Comparison of ENCODE assay signal across 9 mouse cellular contexts in the genomic region with DNA sequence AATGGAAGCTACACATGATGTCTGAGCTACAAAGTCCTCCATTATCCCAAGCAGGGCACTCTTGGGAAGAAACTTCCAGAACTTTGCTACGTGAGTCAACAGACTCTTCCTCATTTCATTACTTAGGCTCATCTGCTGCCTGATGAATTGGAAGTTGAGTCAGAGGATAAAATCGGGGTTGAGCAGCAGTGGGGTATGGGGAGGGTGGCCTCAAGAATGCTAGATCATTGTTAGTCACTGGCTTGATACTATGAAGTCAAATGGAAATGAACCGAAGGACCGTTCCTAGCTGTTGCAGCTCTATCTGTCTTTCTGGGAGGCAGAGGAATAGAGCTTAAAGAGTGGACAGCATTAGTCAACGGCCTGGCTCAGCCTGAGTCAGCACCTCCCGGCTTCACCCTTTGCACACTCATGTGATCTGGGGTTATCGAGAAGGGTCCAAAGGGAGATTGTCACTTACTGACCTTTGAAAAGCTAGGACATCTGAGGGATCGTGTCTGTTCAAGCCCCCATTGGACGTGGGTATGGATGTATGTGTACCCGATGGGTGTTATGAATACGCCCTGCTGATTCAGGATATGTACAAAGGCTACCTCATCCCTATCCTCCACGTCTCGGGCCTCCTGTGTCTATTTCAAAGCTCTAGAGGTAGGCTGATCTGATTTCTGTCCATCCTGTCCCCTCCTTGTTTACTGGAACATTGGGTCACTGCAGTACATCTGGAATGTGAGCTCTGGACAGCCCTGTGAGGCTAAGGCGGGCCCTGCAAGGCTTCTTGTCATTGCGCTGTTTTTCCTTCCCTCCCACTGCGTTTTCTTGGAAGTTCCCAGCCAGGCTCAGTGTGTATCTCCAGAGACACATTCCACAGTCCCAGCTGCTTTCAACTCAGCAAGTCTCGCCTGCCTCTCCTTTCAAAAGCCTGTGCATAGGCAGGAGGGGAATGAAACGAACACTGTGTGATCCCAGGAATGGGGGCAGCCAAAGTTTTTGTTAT.
DNase-seq lines count a peak whose midpoint lies in the region; ATAC-seq lines count a peak whose summit lies in the region.
"Had no signal": no experiment of that assay in that cellular context is flagged by ENCODE, and none has a peak within 500 bp of the region (broad histone marks: within the 10 kb centered on the region; RNA-seq: fewer than 3 reads in every experiment).

No protein-coding gene starts in this region.

- no peaks in the 10 kb centered on the region for H3K27me3 ChIP-seq in heart, embryonic 10.5 days (ENCODE audit: insufficient read depth, poor library complexity, severe bottlenecking)
- H3K27me3 ChIP-seq in lung, embryonic 16.5 days (ENCODE audit: control insufficient read depth, insufficient read depth, low read depth, low read length), result no peaks in the 10 kb centered on the region
- no peaks in the 10 kb centered on the region for H3K27me3 ChIP-seq in forebrain, embryonic 10.5 days (ENCODE audit: poor library complexity, severe bottlenecking)

- peak; percentile 74 to 91 for DNase-seq in heart, adult 18-20 months
- no peak for DNase-seq in heart, embryonic 10.5 days (ENCODE audit: low spot score)
- peak; percentile 70 for DNase-seq in Muller cell, postnatal 12 days (ENCODE audit: inconsistent ontology term)
- peak; percentile 83 for DNase-seq in gastrocnemius, postnatal 25 days
- DNase-seq in MN1 (ENCODE audit: low spot score), result no peak
- DNase-seq in forebrain, embryonic 10.5 days (ENCODE audit: extremely low spot score, low spot score), result no peak
- no peak for DNase-seq in cerebellum, adult 9-11 months
- DNase-seq: cerebellum, adult 8-10 months had no signal

- H3K4me1 ChIP-seq in heart, embryonic 10.5 days, result no peaks in the 10 kb centered on the region
- H3K4me1 ChIP-seq in lung, embryonic 16.5 days (replicated peaks; ENCODE audit: control insufficient read depth, insufficient read depth, low read length), result no peaks in the 10 kb centered on the region
- peaks cover 4% of the 10 kb centered on the region; the same call in 1 of the 2 replicates for H3K4me1 ChIP-seq in forebrain, embryonic 10.5 days

- WGBS in heart, embryonic 10.5 days, result 70% methylated on average over 18 of the region's 18 CpGs
- WGBS in lung, embryonic 16.5 days, result 70% methylated on average over 18 of the region's 18 CpGs
- WGBS in forebrain, embryonic 10.5 days, result 82% methylated on average over 18 of the region's 18 CpGs

- no peak overlapping the region for H3K9ac ChIP-seq in lung, embryonic 16.5 days (ENCODE audit: low read length)

- H3K27ac ChIP-seq in heart, embryonic 10.5 days, result no peak overlapping the region
- H3K27ac ChIP-seq in lung, embryonic 16.5 days (ENCODE audit: low read length), result no peak overlapping the region
- no peak overlapping the region for H3K27ac ChIP-seq in forebrain, embryonic 10.5 days

- no peaks in the 10 kb centered on the region for H3K36me3 ChIP-seq in heart, embryonic 10.5 days
- no peaks in the 10 kb centered on the region for H3K36me3 ChIP-seq in lung, embryonic 16.5 days (ENCODE audit: control insufficient read depth, insufficient read depth, low read length)
- H3K36me3 ChIP-seq in forebrain, embryonic 10.5 days (replicated peaks), result no peaks in the 10 kb centered on the region

- peak; percentile 57; the same call in 1 of the 2 replicates for ATAC-seq in lung, embryonic 16.5 days (ENCODE audit: low read depth)

- H3K4me2 ChIP-seq in lung, embryonic 16.5 days (ENCODE audit: low read depth, low read length), result no peak overlapping the region

- H3K9me3 ChIP-seq in heart, embryonic 10.5 days, result no peaks in the 10 kb centered on the region
- H3K9me3 ChIP-seq in lung, embryonic 16.5 days (ENCODE audit: control insufficient read depth, low read length), result no peaks in the 10 kb centered on the region
- no peaks in the 10 kb centered on the region for H3K9me3 ChIP-seq in forebrain, embryonic 10.5 days

- no peak overlapping the region for H3K4me3 ChIP-seq in heart, embryonic 10.5 days
- H3K4me3 ChIP-seq in lung, embryonic 16.5 days (ENCODE audit: low read length), result no peak overlapping the region
- H3K4me3 ChIP-seq in forebrain, embryonic 10.5 days, result no peak overlapping the region

Comparison
In these comparisons a context has a peak if more than half of its experiments do, and no peak if none do; other contexts are left out.
1. DNase-seq: peak in heart, adult 18-20 months (2 of 2), Muller cell, postnatal 12 days (single experiment) and gastrocnemius, postnatal 25 days (single experiment); none in heart, embryonic 10.5 days (single experiment), MN1 (single experiment), forebrain, embryonic 10.5 days (single experiment) and cerebellum, adult 9-11 months (single experiment).